Mouse (Mus musculus): ENCODE measurements at regions not wholly inside any gene's neighbourhood (a gene's known extent, or its start where the extent isn't known, plus 50 kb on each side); places are given as distances from the start of the nearest gene placed in this dataset.

GRCm38 (mm10) chr5:133487806-133488290 lies 611.7 kb upstream of the Castor2 start:
- no peak for DNase-seq

- no peak for DNase-seq
These were observed 617.0 kb upstream of the Castor2 start for GRCm38 (mm10) chr5:133482291-133483086.

- DNase-seq, result no peak
These were observed 620.3 kb upstream of the Castor2 start for GRCm38 (mm10) chr5:133479205-133479604.

GRCm38 (mm10) chr5:133453349-133454049 lies 646.0 kb upstream of the Castor2 start:
- no peak for DNase-seq

- no peak for DNase-seq
These were observed 649.6 kb upstream of the Castor2 start for GRCm38 (mm10) chr5:133449926-133450325.

GRCm38 (mm10) chr5:133400826-133401225 lies 698.7 kb upstream of the Castor2 start:
- no peak for DNase-seq

- no peak for DNase-seq
These were observed 709.6 kb upstream of the Castor2 start for GRCm38 (mm10) chr5:133389896-133390295.

- DNase-seq, result no peak
These were observed 710.3 kb upstream of the Castor2 start for GRCm38 (mm10) chr5:133389023-133389840.

- no peak for DNase-seq
These were observed 713.8 kb upstream of the Castor2 start for GRCm38 (mm10) chr5:133385374-133386349.

GRCm38 (mm10) chr5:133365771-133366170 lies 733.7 kb upstream of the Castor2 start:
- no peak for DNase-seq

- no peak for DNase-seq
These were observed 752.0 kb upstream of the Castor2 start for GRCm38 (mm10) chr5:133347516-133347915.

- DNase-seq, result no peak
These were observed 757.5 kb upstream of the Castor2 start for GRCm38 (mm10) chr5:133341973-133342372.

- no peak for DNase-seq
These were observed 777.5 kb upstream of the Auts2 start for GRCm38 (mm10) chr5:133320626-133321025.

- no peak for DNase-seq
These were observed 777.1 kb upstream of the Auts2 start for GRCm38 (mm10) chr5:133320206-133320605.

GRCm38 (mm10) chr5:133314031-133314430 lies 770.9 kb upstream of the Auts2 start:
- DNase-seq, result no peak

GRCm38 (mm10) chr5:133310979-133311890 lies 768.1 kb upstream of the Auts2 start:
- DNase-seq, result no peak

- DNase-seq, result no peak
These were observed 724.7 kb upstream of the Auts2 start for GRCm38 (mm10) chr5:133267887-133268286.

GRCm38 (mm10) chr5:133267356-133267755 lies 724.2 kb upstream of the Auts2 start:
- no peak for DNase-seq

GRCm38 (mm10) chr5:133264976-133265375 lies 721.8 kb upstream of the Auts2 start:
- no peak for DNase-seq

- no peak for DNase-seq
These were observed 675.7 kb upstream of the Auts2 start for GRCm38 (mm10) chr5:133218801-133219200.

GRCm38 (mm10) chr5:133198546-133198945 lies 655.4 kb upstream of the Auts2 start:
- no peak for DNase-seq
